Mouse (Mus musculus) stomach, embryonic 14.5 days (tissue): Measurements from ENCODE around the gene Atrip. TPM values are rescaled to one million over a fixed set of nuclear protein-coding genes. Genes with fewer than 3 reads are reported as not detected.

ENCODE experiments used
- ATAC-seq: fragments of 200-750 bp; cut with Nextera tagmentation; 2 replicates; pipeline ENCODE4 v1.8.0; 2017; ENCODE audit warnings: low read depth, moderate TSS enrichment; ENCODE audit not compliant: insufficient number of reproducible peaks, insufficient read depth, low FRiP score
- H3K27ac ChIP-seq: fragments of 300-500 bp; sonication (generic); 2 replicates; pipeline ENCODE4 v1.5.1; 2014; ENCODE audit warnings: mild to moderate bottlenecking, low read length, moderate library complexity, mixed read lengths
- H3K27me3 ChIP-seq: fragments of 300-500 bp; sonication (generic); 2 replicates; pipeline ENCODE4 v1.6.1; 2014; ENCODE audit warnings: low read length, control low read depth, mixed read lengths; ENCODE audit not compliant: control insufficient read depth, insufficient read depth
- H3K36me3 ChIP-seq: fragments of 300-500 bp; sonication (generic); 2 replicates; pipeline ENCODE4 v1.6.1; 2014; ENCODE audit warnings: mild to moderate bottlenecking, control low read depth, low read length, moderate library complexity, mixed read lengths; ENCODE audit not compliant: control insufficient read depth, insufficient read depth
- H3K4me1 ChIP-seq: fragments of 300-500 bp; sonication (generic); 2 replicates; pipeline ENCODE4 v1.6.1; 2014; ENCODE audit warnings: low read length, control low read depth, mixed read lengths; ENCODE audit not compliant: control insufficient read depth, insufficient read depth
- H3K4me2 ChIP-seq: fragments of 300-500 bp; sonication (generic); replicated peaks from 2 replicates; pipeline ENCODE4 v1.6.1; 2014; ENCODE audit warnings: low read depth, low read length, control low read depth
- H3K4me3 ChIP-seq: fragments of 300-500 bp; sonication (generic); 2 replicates; pipeline ENCODE4 v1.5.1; 2014; ENCODE audit warnings: low read depth, low read length, control low read depth
- H3K9ac ChIP-seq: fragments of 300-500 bp; sonication (generic); replicated peaks from 2 replicates; pipeline ENCODE4 v1.6.1; 2014; ENCODE audit warnings: low read depth, mild to moderate bottlenecking, control low read depth, low read length, moderate library complexity, mixed read lengths
- H3K9me3 ChIP-seq: fragments of 300-500 bp; sonication (generic); 2 replicates; pipeline ENCODE4 v1.6.1; 2016; ENCODE audit warnings: low read depth, low read length, control low read depth; ENCODE audit not compliant: control insufficient read depth
- WGBS: fragments of 180-500 bp; shearing (Covaris S2); extraction: QIAGEN DNeasy Blood & Tissue Kit; methylation state at CpG from one replicate; pipeline ENCODE4 v1.1.7; 2014; 5-methylcytosine and 5-hydroxymethylcytosine counted together
- polyA plus RNA-seq: library from polyadenylated mRNA; unstranded; fragments of >200 nt; fragmentation: Nextera tagmentation; extraction: Ambion mirVana; gene quantifications from 2 replicates; pipeline ENCODE4 v1.2.1, GENCODE M21; 2014

Gene Atrip
- polyA plus RNA-seq, 1 experiment from 2014 or later = 27.2 TPM

GRCm38 (mm10) chr9:109016973-109017604 lies 56.8 kb downstream of the Atrip start:
- H3K4me1 ChIP-seq = no peaks in the 10 kb centered on the region
- H3K9ac ChIP-seq = no peak overlapping the region
- H3K27me3 ChIP-seq = no peaks in the 10 kb centered on the region
- no peak overlapping the region for H3K4me2 ChIP-seq
- ATAC-seq = no peak
- H3K4me3 ChIP-seq = no peak overlapping the region
- WGBS = 50% methylated on average over 11 of the region's 11 CpGs
- no peak overlapping the region for H3K27ac ChIP-seq
- H3K9me3 ChIP-seq = no peaks in the 10 kb centered on the region
- no peaks in the 10 kb centered on the region for H3K36me3 ChIP-seq

- Histone ChIP-seq H3K36me3 (no peaks in the 10 kb centered on the region), H3K9ac (no peak overlapping the region), H3K4me2 (no peak overlapping the region), H3K9me3 (no peaks in the 10 kb centered on the region), H3K27ac (no peak overlapping the region), H3K4me1 (no peaks in the 10 kb centered on the region), H3K4me3 (no peak overlapping the region), H3K27me3 (no peaks in the 10 kb centered on the region)
- WGBS = 35% methylated on average over 8 of the region's 8 CpGs
- no peak for ATAC-seq
Measured at GRCm38 (mm10) chr9:109015397-109015796, 58.5 kb downstream of the Atrip start.

GRCm38 (mm10) chr9:109010316-109010690 lies 63.6 kb downstream of the Atrip start:
- Histone ChIP-seq H3K36me3 (no peaks in the 10 kb centered on the region), H3K4me2 (no peak overlapping the region), H3K27ac (no peak overlapping the region), H3K4me3 (no peak overlapping the region), H3K4me1 (0 out of 2 replicates have a peak, but pooled peaks cover 2% of the 10 kb centered on the region), H3K9me3 (no peaks in the 10 kb centered on the region), H3K9ac (no peak overlapping the region), H3K27me3 (no peaks in the 10 kb centered on the region)
- no peak for ATAC-seq
- WGBS = 78% methylated on average over 14 of the region's 14 CpGs

GRCm38 (mm10) chr9:109009636-109010315 lies 64.1 kb downstream of the Atrip start:
- no peak overlapping the region for H3K4me2 ChIP-seq
- no peaks in the 10 kb centered on the region for H3K36me3 ChIP-seq
- no peaks in the 10 kb centered on the region for H3K27me3 ChIP-seq
- 0 out of 2 replicates have a peak, but pooled peaks have one; percentile 28 for ATAC-seq
- H3K9ac ChIP-seq = no peak overlapping the region
- H3K4me3 ChIP-seq = no peak overlapping the region
- no peaks in the 10 kb centered on the region for H3K9me3 ChIP-seq
- H3K4me1 ChIP-seq = 0 out of 2 replicates have a peak, but pooled peaks cover 2% of the 10 kb centered on the region
- WGBS = 42% methylated on average over 17 of the region's 17 CpGs
- no peak overlapping the region for H3K27ac ChIP-seq

- 0 out of 2 replicates have a peak, but pooled peaks cover 2% of the 10 kb centered on the region for H3K4me1 ChIP-seq
- H3K9ac ChIP-seq = no peak overlapping the region
- H3K4me2 ChIP-seq = no peak overlapping the region
- H3K36me3 ChIP-seq = no peaks in the 10 kb centered on the region
- H3K27me3 ChIP-seq = no peaks in the 10 kb centered on the region
- WGBS = 68% methylated on average over 10 of the region's 10 CpGs
- H3K9me3 ChIP-seq = no peaks in the 10 kb centered on the region
- H3K4me3 ChIP-seq = no peak overlapping the region
- no peak overlapping the region for H3K27ac ChIP-seq
- 0 out of 2 replicates have a peak, but pooled peaks have one; percentile 11 for ATAC-seq
Measured at GRCm38 (mm10) chr9:109008994-109009635, 64.8 kb downstream of the Atrip start.

GRCm38 (mm10) chr9:109008081-109008480 lies 65.8 kb downstream of the Atrip start:
- 80% methylated on average over 9 of the region's 9 CpGs for WGBS
- Histone ChIP-seq H3K36me3 (no peaks in the 10 kb centered on the region), H3K9me3 (no peaks in the 10 kb centered on the region), H3K4me2 (no peak overlapping the region), H3K9ac (no peak overlapping the region), H3K4me1 (0 out of 2 replicates have a peak, but pooled peaks cover 2% of the 10 kb centered on the region), H3K27ac (no peak overlapping the region), H3K27me3 (no peaks in the 10 kb centered on the region), H3K4me3 (no peak overlapping the region)
- no peak for ATAC-seq

Other genes starting within 250 kb of the Atrip start
- gene Celsr3, start 247.8 kb downstream of the Atrip start, polyA plus RNA-seq = 1.3 and 1.8 TPM in 2 replicates
- 17.8 and 19.1 TPM in 2 replicates for gene Slc26a6, start 220.8 kb downstream of the Atrip start, polyA plus RNA-seq
- not detected in 2 replicates for gene Tmem89, start 159.5 kb downstream of the Atrip start, polyA plus RNA-seq
- 456 and 466 TPM in 2 replicates for gene Uqcrc1, start 137.5 kb downstream of the Atrip start, polyA plus RNA-seq
- gene Col7a1, start 120.5 kb downstream of the Atrip start, polyA plus RNA-seq = 4.1 and 4.5 TPM in 2 replicates
- 0.45 TPM in 1 of 2 replicates, not detected in the other for gene Ucn2, start 88.1 kb downstream of the Atrip start, polyA plus RNA-seq
- gene Pfkfb4, start 82.3 kb downstream of the Atrip start, polyA plus RNA-seq = 7.9 and 8.5 TPM in 2 replicates
- 75.0 and 84.4 TPM in 2 replicates for gene Shisa5, start 35.6 kb downstream of the Atrip start, polyA plus RNA-seq
- gene Trex1, start 14.4 kb downstream of the Atrip start, polyA plus RNA-seq = 11.6 and 12.2 TPM in 2 replicates
- 12.9 and 13.1 TPM in 2 replicates for gene Ccdc51, start 8.4 kb upstream of the Atrip start, polyA plus RNA-seq
- gene Tma7, start 8.5 kb upstream of the Atrip start, polyA plus RNA-seq = 633 and 676 TPM in 2 replicates
- 15.8 and 17.5 TPM in 2 replicates for gene Plxnb1, start 21.3 kb upstream of the Atrip start, polyA plus RNA-seq
- gene Fbxw21, start 87.9 kb upstream of the Atrip start, polyA plus RNA-seq = not detected in 2 replicates
- not detected in 2 replicates for gene Fbxw13, start 121.9 kb upstream of the Atrip start, polyA plus RNA-seq
- not detected in 2 replicates for gene Fbxw20, start 160.6 kb upstream of the Atrip start, polyA plus RNA-seq
- not detected in 2 replicates for gene Fbxw14, start 213.6 kb upstream of the Atrip start, polyA plus RNA-seq